In genomic region chr11:30471751-30472593, GRCm38 (mm10) we compare ENCODE assay signal across 7 mouse cellular contexts. TPM values are rescaled to one million over a fixed set of nuclear protein-coding genes. Genes with fewer than 3 reads are reported as not detected.
DNase-seq lines count a peak whose midpoint lies in the region; ATAC-seq and TF ChIP-seq lines count a peak whose summit lies in the region.

Gene 4930505A04Rik (minus strand): TSS chr11:30471827.

- no peak within 1 kb of the TSS for H3K27ac ChIP-seq in embryonic facial prominence, embryonic 11.5 days (replicated peaks; ENCODE audit: low read depth, low read length)
- peak within 1 kb of the TSS; percentile 85 for H3K27ac ChIP-seq in heart, adult 2 months
- peak within 1 kb of the TSS; percentile 33; the same call in 1 of the 2 replicates for H3K27ac ChIP-seq in kidney, adult 2 months (ENCODE audit: insufficient read depth, low read depth, low read length)
- H3K27ac ChIP-seq in limb, embryonic 10.5 days, result peak within 1 kb of the TSS; percentile 84
- H3K27ac ChIP-seq in midbrain, embryonic 12.5 days (replicated peaks), result no peak within 1 kb of the TSS

- intact Hi-C loops in heart, adult 2 months (cut with DNase I), result loop anchor here (1.0 to 10.0 kb wide), 4 partner anchors 45 to 237 kb away; partner anchors contain the start of gene Acyp2

- no peaks in the 10 kb centered on the region for H3K4me1 ChIP-seq in embryonic facial prominence, embryonic 11.5 days (ENCODE audit: control insufficient read depth, insufficient read depth, low read length)
- peaks cover 6% of the 10 kb centered on the region for H3K4me1 ChIP-seq in heart, adult 2 months (ENCODE audit: control insufficient read depth, insufficient read depth, low read length)
- H3K4me1 ChIP-seq in kidney, adult 2 months (ENCODE audit: control insufficient read depth, insufficient read depth, low read length), result no peaks in the 10 kb centered on the region
- peaks cover 7% of the 10 kb centered on the region; the same call in 1 of the 2 replicates for H3K4me1 ChIP-seq in limb, embryonic 10.5 days
- peaks cover 11% of the 10 kb centered on the region; the same call in 1 of the 2 replicates for H3K4me1 ChIP-seq in midbrain, embryonic 12.5 days

- peak; percentile 99 for ATAC-seq in embryonic facial prominence, embryonic 11.5 days (replicated peaks; ENCODE audit: insufficient number of reproducible peaks, low FRiP score, low TSS enrichment, low read depth)
- ATAC-seq in midbrain, embryonic 12.5 days (ENCODE audit: low FRiP score, low read depth), result peak; percentile 99

- peak; percentile 98 for DNase-seq in brain, adult 2 months (ENCODE audit: low read depth, low spot score)
- peak; percentile 97 for DNase-seq in embryonic facial prominence, embryonic 11.5 days (ENCODE audit: low spot score)
- peak; percentile 80 to 90 for DNase-seq in heart, adult 2 months
- peak; percentile 92 for DNase-seq in kidney, adult 2 months
- DNase-seq in limb, embryonic 10.5 days (ENCODE audit: low spot score), result peak; percentile 89
- peak; percentile 15 to 61 for DNase-seq in spleen, postnatal 4 days (ENCODE audit: low spot score in 2 of 2)

- no peaks in the 10 kb centered on the region for H3K27me3 ChIP-seq in embryonic facial prominence, embryonic 11.5 days (ENCODE audit: control insufficient read depth, insufficient read depth, low read length)
- no peaks in the 10 kb centered on the region for H3K27me3 ChIP-seq in heart, adult 2 months (ENCODE audit: control insufficient read depth, insufficient read depth, low read length)
- H3K27me3 ChIP-seq in kidney, adult 2 months (replicated peaks; ENCODE audit: control insufficient read depth, insufficient read depth, low read length), result no peaks in the 10 kb centered on the region
- no peaks in the 10 kb centered on the region for H3K27me3 ChIP-seq in limb, embryonic 10.5 days (ENCODE audit: low read depth, poor library complexity, severe bottlenecking)
- H3K27me3 ChIP-seq in midbrain, embryonic 12.5 days, result peaks cover 13% of the 10 kb centered on the region; the same call in 1 of the 2 replicates

- peak within 1 kb of the TSS; percentile 37 for H3K4me3 ChIP-seq in embryonic facial prominence, embryonic 11.5 days (ENCODE audit: low read depth, low read length)
- peak within 1 kb of the TSS; percentile 49 for H3K4me3 ChIP-seq in heart, adult 2 months
- peak within 1 kb of the TSS; percentile 75 for H3K4me3 ChIP-seq in kidney, adult 2 months (ENCODE audit: insufficient read depth, low read depth, low read length)
- H3K4me3 ChIP-seq in limb, embryonic 10.5 days, result peak within 1 kb of the TSS; percentile 55
- H3K4me3 ChIP-seq in midbrain, embryonic 12.5 days, result peak within 1 kb of the TSS; percentile 50

- 8% methylated on average over 17 of the region's 17 CpGs for WGBS in embryonic facial prominence, embryonic 11.5 days
- WGBS in heart, adult 2 months, result 3% methylated on average over 17 of the region's 17 CpGs
- 6% methylated on average over 17 of the region's 17 CpGs for WGBS in kidney, adult 2 months
- 11% methylated on average over 17 of the region's 17 CpGs for WGBS in limb, embryonic 10.5 days
- 11% methylated on average over 17 of the region's 17 CpGs for WGBS in midbrain, embryonic 12.5 days

- H3K79me2 ChIP-seq in heart, adult 2 months (replicated peaks; ENCODE audit: control insufficient read depth, insufficient read depth, low read length), result no peaks in the 10 kb centered on the region

- no peaks in the 10 kb centered on the region for H3K36me3 ChIP-seq in embryonic facial prominence, embryonic 11.5 days (replicated peaks; ENCODE audit: control insufficient read depth, insufficient read depth, low read depth, low read length)
- peaks cover 2% of the 10 kb centered on the region; the same call in 1 of the 2 replicates for H3K36me3 ChIP-seq in heart, adult 2 months (ENCODE audit: control insufficient read depth, insufficient read depth, low read length)
- no peaks in the 10 kb centered on the region for H3K36me3 ChIP-seq in kidney, adult 2 months (ENCODE audit: control insufficient read depth, insufficient read depth, low read length)
- no peaks in the 10 kb centered on the region for H3K36me3 ChIP-seq in limb, embryonic 10.5 days
- H3K36me3 ChIP-seq in midbrain, embryonic 12.5 days, result no peaks in the 10 kb centered on the region

- H3K9ac ChIP-seq in embryonic facial prominence, embryonic 11.5 days (replicated peaks; ENCODE audit: low read length), result peak within 1 kb of the TSS; percentile 68
- peak within 1 kb of the TSS; percentile 62 for H3K9ac ChIP-seq in heart, adult 2 months (ENCODE audit: low read depth, low read length)
- peak within 1 kb of the TSS; percentile 65; the same call in 1 of the 2 replicates for H3K9ac ChIP-seq in midbrain, embryonic 12.5 days (replicated peaks)

- TF ChIP-seq EP300 in heart, adult 2 months (IDR thresholded peaks at IDR 0.05; ENCODE audit: insufficient read depth, low read depth, low read length), result no peak; the same call in 1 of the 2 replicates

- H3K4me2 ChIP-seq in embryonic facial prominence, embryonic 11.5 days (ENCODE audit: low read depth, low read length), result peak within 1 kb of the TSS; percentile 59
- peak within 1 kb of the TSS; percentile 68 for H3K4me2 ChIP-seq in midbrain, embryonic 12.5 days (replicated peaks)

- no peaks in the 10 kb centered on the region for H3K9me3 ChIP-seq in embryonic facial prominence, embryonic 11.5 days (replicated peaks; ENCODE audit: control insufficient read depth, low read length)
- H3K9me3 ChIP-seq in limb, embryonic 10.5 days (replicated peaks), result no peaks in the 10 kb centered on the region
- H3K9me3 ChIP-seq in midbrain, embryonic 12.5 days, result no peaks in the 10 kb centered on the region

- no peak for TF ChIP-seq CTCF in heart, adult 2 months (IDR thresholded peaks at IDR 0.05)
- no peak for TF ChIP-seq CTCF in kidney, adult 2 months (conservative IDR thresholded peaks at IDR 0.05; ENCODE audit: insufficient read depth, insufficient read length, low read depth, low read length)

- peak; percentile 81 for TF ChIP-seq POLR2A in heart, adult 2 months (IDR thresholded peaks at IDR 0.05; ENCODE audit: insufficient read depth, low read depth, low read length)
- TF ChIP-seq POLR2A in kidney, adult 2 months (IDR thresholded peaks at IDR 0.05; ENCODE audit: low read depth, low read length), result no peak

RNA-seq across cellular contexts. Expression of gene 4930505A04Rik, which starts in this region (rescaled TPM):
- not detected in 2 replicates for polyA plus RNA-seq in embryonic facial prominence, embryonic 11.5 days (2014; fragmentation: Nextera tagmentation; extraction: Ambion mirVana)
- total RNA-seq in heart, adult 2 months (2021), result not detected
- polyA plus RNA-seq in heart, adult 2 months (2012; rRNA removed), result not detected in 2 replicates
- 0.08 and 0.11 TPM in 2 replicates for polyA plus RNA-seq in kidney, adult 2 months (2012; rRNA removed)
- polyA plus RNA-seq in limb, embryonic 10.5 days (2016; fragmentation: Nextera tagmentation; extraction: Ambion mirVana), result not detected in 2 replicates
- not detected in 2 replicates for polyA plus RNA-seq in midbrain, embryonic 12.5 days (2016; fragmentation: Nextera tagmentation; extraction: Ambion mirVana)

Comparison
In these comparisons a context has a peak if more than half of its experiments do, and no peak if none do; other contexts are left out.
1. Peak in DNase-seq, ATAC-seq, H3K4me3 ChIP-seq, H3K9ac ChIP-seq and H3K4me2 ChIP-seq in embryonic facial prominence, embryonic 11.5 days; RNA of the gene not detected or under 1 TPM.
2. Peak in DNase-seq, H3K4me3 ChIP-seq, H3K27ac ChIP-seq and H3K9ac ChIP-seq in heart, adult 2 months; RNA of the gene not detected or under 1 TPM.
3. Peak in DNase-seq, H3K4me3 ChIP-seq and H3K27ac ChIP-seq in kidney, adult 2 months; RNA of the gene not detected or under 1 TPM.
4. Peak in DNase-seq, H3K4me3 ChIP-seq and H3K27ac ChIP-seq in limb, embryonic 10.5 days; RNA of the gene not detected or under 1 TPM.
5. Peak in ATAC-seq, H3K4me3 ChIP-seq, H3K9ac ChIP-seq and H3K4me2 ChIP-seq in midbrain, embryonic 12.5 days; RNA of the gene not detected or under 1 TPM.
6. DNase-seq: peak in every context shown above with its lines; median percentile 98 in brain, adult 2 months; 97 in embryonic facial prominence, embryonic 11.5 days; 92 in kidney, adult 2 months; 89 in limb, embryonic 10.5 days; 85 in heart, adult 2 months; 38 in spleen, postnatal 4 days.